Comparison of ENCODE assay signal across 14 mouse cellular contexts in genomic region chr5:118264279-118264678, GRCm38 (mm10).
"Had no signal": no experiment of that assay in that cellular context is flagged by ENCODE, and none has a peak within 500 bp of the region (broad histone marks: within the 10 kb centered on the region; RNA-seq: fewer than 3 reads in every experiment).

No protein-coding gene starts in this region.

- DNase-seq: kidney, postnatal 36 days; layer of hippocampus, adult 9-11 months; layer of hippocampus, postnatal 36 days; lung, adult 18-20 months; right cerebral cortex, adult 18-20 months; right cerebral cortex, postnatal 25 days; thymus, adult 18-20 months; thymus, postnatal 14 days had no signal

- H3K9me3 ChIP-seq: kidney, embryonic 15.5 days; limb, embryonic 13.5 days; midbrain, embryonic 12.5 days; neural tube, embryonic 15.5 days had no signal

- H3K27ac ChIP-seq: kidney, embryonic 15.5 days; limb, embryonic 13.5 days; liver, embryonic 14.5 days; midbrain, embryonic 12.5 days; neural tube, embryonic 15.5 days had no signal

- H3K4me3 ChIP-seq: kidney, embryonic 15.5 days; limb, embryonic 13.5 days; midbrain, embryonic 12.5 days; myocyte; neural tube, embryonic 15.5 days had no signal

- H3K4me2 ChIP-seq: kidney, embryonic 15.5 days; limb, embryonic 13.5 days; midbrain, embryonic 12.5 days; neural tube, embryonic 15.5 days had no signal

- H3K9ac ChIP-seq: kidney, embryonic 15.5 days; limb, embryonic 13.5 days; liver, embryonic 14.5 days; midbrain, embryonic 12.5 days; neural tube, embryonic 15.5 days had no signal

- H3K27me3 ChIP-seq: limb, embryonic 13.5 days had no signal
